Mouse (Mus musculus) cortical plate, adult 2 months (tissue): ENCODE data around the gene Slc7a6.

ENCODE experiments used
- CTCF ChIP-seq: fragments of 200-500 bp; IDR thresholded peaks from 2 replicates; pipeline ENCODE4 v1.5.1; 2011; ENCODE audit warnings: mild to moderate bottlenecking, control low read depth, low read length; ENCODE audit not compliant: insufficient read depth; ENCODE audit errors: extremely low read depth
- POLR2A ChIP-seq: fragments of 200-500 bp; IDR thresholded peaks from 2 replicates; pipeline ENCODE4 v1.6.1; 2011; ENCODE audit warnings: mild to moderate bottlenecking, low read length, control low read depth; ENCODE audit not compliant: insufficient read depth; ENCODE audit errors: extremely low read depth

DNA sequence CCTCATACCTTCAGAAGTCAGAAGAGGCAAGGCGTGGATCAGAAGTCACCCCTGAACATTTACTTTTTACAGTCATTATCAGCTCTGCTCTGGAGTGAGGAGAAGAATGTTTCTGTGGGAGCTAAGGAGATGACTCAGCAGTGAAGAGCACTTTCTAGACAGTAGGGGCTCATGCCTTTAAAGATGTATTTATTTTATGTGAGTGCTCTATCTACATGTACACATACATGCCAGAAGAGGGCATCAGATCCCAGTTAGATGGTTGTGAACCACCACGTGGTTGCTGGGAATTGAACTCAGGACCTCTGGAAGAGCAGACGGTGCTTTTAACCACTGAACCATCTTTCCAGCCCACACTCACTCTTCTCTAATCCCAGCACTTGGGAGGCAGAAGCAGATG is 41.6 kb upstream of the Slc7a6 start:
- no peak for TF ChIP-seq CTCF
- no peak for TF ChIP-seq POLR2A
